Mouse (Mus musculus) G1E (cell line): ENCODE data around the gene Cnot6. TPM values are rescaled to one million over a fixed set of nuclear protein-coding genes. Genes with fewer than 3 reads are reported as not detected.

Experiments used
- ATAC-seq: 2 replicates; pipeline ENCODE4 v1.8.0; 2016; ENCODE audit warnings: mild to moderate bottlenecking; ENCODE audit not compliant: insufficient number of reproducible peaks, poor library complexity, low FRiP score, severe bottlenecking; ENCODE audit errors: extremely low read depth
- DNase-seq: peaks from one replicate; pipeline ENCODE4 v3.0.0; 2012; ENCODE audit warnings: low spot score
- H3K27me3 ChIP-seq: 2 replicates; pipeline ENCODE4 v1.6.1; 2012; ENCODE audit warnings: mild to moderate bottlenecking, low read length, inconsistent platforms; ENCODE audit not compliant: insufficient read depth
- H3K36me3 ChIP-seq: replicated peaks from 2 replicates; pipeline ENCODE3; 2012; ENCODE audit warnings: mild to moderate bottlenecking, inconsistent platforms
- H3K4me1 ChIP-seq: 2 replicates; pipeline ENCODE4 v1.6.1; 2012; ENCODE audit warnings: low read depth, low read length, inconsistent platforms, mixed read lengths; ENCODE audit not compliant: insufficient read depth
- H3K4me3 ChIP-seq: 2 replicates; pipeline ENCODE4 v1.5.1; 2012; ENCODE audit warnings: low read depth, mild to moderate bottlenecking, inconsistent platforms, low read length, moderate library complexity, mixed read lengths
- H3K9me3 ChIP-seq: replicated peaks from 2 replicates; pipeline ENCODE4 v1.6.1; 2012; ENCODE audit warnings: inconsistent platforms
- CTCF ChIP-seq: IDR thresholded peaks from 2 replicates; pipeline ENCODE4 v1.5.1; 2012; ENCODE audit warnings: low read depth, low read length, inconsistent platforms, mixed read lengths
- GATA1 ChIP-seq: IDR thresholded peaks from 2 replicates; pipeline ENCODE4 v1.6.1; 2012; ENCODE audit warnings: borderline replicate concordance, low read length, inconsistent platforms, mixed read lengths
- GATA2 ChIP-seq: IDR thresholded peaks from 2 replicates; pipeline ENCODE4 v1.6.1; 2012; ENCODE audit warnings: low read depth, low read length, inconsistent platforms, borderline replicate concordance
- POLR2AphosphoS5 ChIP-seq: IDR thresholded peaks from 2 replicates; pipeline ENCODE4 v1.6.1; 2012; ENCODE audit warnings: low read depth, low read length, inconsistent platforms; ENCODE audit not compliant: insufficient replicate concordance
- TAL1 ChIP-seq: conservative IDR thresholded peaks from 2 replicates; pipeline ENCODE4 v1.6.1; 2012; ENCODE audit warnings: low read depth, low read length, inconsistent platforms, mixed read lengths
- polyA plus RNA-seq: library from polyadenylated mRNA; stranded (reverse); fragments of >175 nt; gene quantifications from 2 replicates; pipeline ENCODE4 v1.2.3, GENCODE M21; 2012
- total RNA-seq, 2 experiments: library from RNA; stranded (forward) in 1 of 2; stranded (reverse) in 1 of 2; fragments of 200-1000 nt in 1 of 2; fragments of >200 nt in 1 of 2; fragmentation: Nextera tagmentation in 1 of 2; gene quantifications; 2 replicates each; pipeline ENCODE4 v1.2.3; 2014 to 2017

The Cnot6 gene
- total and polyA plus RNA-seq, 3 experiments, result 44.0 to 165 (median 93.8) TPM

DNA sequence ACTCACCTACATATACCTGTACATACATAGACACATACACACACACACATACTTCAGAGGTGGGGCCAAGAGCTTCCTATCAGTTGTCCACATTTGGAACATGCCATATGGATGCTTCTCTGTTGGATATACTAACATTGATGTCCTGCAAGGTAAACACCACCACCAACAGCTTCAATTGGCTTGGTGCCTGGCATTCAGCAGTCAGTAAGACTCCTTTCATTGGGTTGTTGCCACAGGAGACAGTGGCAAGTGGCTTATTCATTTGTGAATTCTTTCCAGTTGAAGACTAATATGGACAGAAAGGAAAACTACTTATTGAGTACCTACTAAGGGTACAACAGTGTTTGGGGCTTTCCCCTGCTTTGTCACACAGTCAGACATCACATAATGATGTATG lies 32.5 kb upstream of the Cnot6 start:
- no peak for DNase-seq
- no peaks in the 10 kb centered on the region for H3K36me3 ChIP-seq
- H3K27me3 ChIP-seq, result peaks cover 20% of the 10 kb centered on the region
- no peak for ATAC-seq
- no peak for TF ChIP-seq GATA1
- TF ChIP-seq POLR2AphosphoS5, result no peak
- no peak for TF ChIP-seq GATA2
- TF ChIP-seq CTCF, result no peak
- TF ChIP-seq TAL1, result no peak
- H3K9me3 ChIP-seq, result peaks cover 5% of the 10 kb centered on the region
- H3K4me3 ChIP-seq, result no peak overlapping the region
- peaks cover 22% of the 10 kb centered on the region for H3K4me1 ChIP-seq

DNA sequence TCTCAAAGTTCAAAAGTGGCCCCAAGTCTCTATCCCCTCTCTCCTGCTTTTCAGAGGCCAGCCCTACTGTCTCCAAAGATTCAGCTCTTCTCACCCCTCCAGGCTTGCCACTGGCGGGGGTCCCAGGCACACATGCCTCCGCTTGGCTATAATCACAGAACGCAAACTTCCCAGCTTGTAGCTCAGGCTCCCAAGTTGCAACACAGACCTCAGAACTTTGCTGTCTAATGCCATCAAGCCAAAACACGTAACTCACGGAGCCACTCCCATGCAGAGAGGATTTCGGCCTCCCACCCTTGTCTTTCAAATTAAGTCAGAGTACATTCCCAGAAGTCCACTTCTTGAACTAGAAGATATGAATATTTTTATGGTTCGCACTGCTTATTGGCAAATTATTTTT lies 31.1 kb upstream of the Cnot6 start:
- no peak for DNase-seq

DNA sequence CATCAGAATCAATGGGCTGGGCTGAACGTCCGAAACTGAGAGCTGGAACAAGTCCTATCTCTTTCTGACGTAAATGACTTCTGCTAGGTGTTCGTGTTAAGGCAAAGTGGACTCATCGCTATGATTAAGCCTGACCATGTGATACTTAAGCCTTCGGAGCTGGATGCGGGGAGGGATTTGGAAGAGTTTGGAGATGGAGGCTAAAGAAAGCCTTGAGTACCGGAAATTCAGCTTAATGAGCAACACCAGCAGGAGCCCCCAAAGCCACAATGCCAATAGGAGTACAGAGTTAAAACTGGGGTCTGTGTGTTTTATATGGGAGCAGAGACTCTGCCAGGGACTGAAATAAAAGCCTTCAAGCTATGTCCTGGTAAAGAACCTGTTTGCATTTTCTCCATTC lies 29.7 kb upstream of the Cnot6 start:
- peaks cover 18% of the 10 kb centered on the region for H3K27me3 ChIP-seq
- H3K4me3 ChIP-seq, result no peak overlapping the region
- no peaks in the 10 kb centered on the region for H3K9me3 ChIP-seq
- DNase-seq, result no peak
- H3K36me3 ChIP-seq, result no peaks in the 10 kb centered on the region
- peaks cover 40% of the 10 kb centered on the region for H3K4me1 ChIP-seq
- no peak for TF ChIP-seq GATA1
- TF ChIP-seq TAL1, result no peak
- TF ChIP-seq POLR2AphosphoS5, result no peak
- TF ChIP-seq CTCF, result no peak
- TF ChIP-seq GATA2, result no peak
- ATAC-seq, result no peak

More for the DNA sequence above, 31.1 kb upstream of the Cnot6 start:
- no peak overlapping the region; the same call in 1 of the 2 replicates for H3K4me3 ChIP-seq
- H3K4me1 ChIP-seq, result peaks cover 34% of the 10 kb centered on the region
- TF ChIP-seq POLR2AphosphoS5 (no peak), GATA1 (no peak), GATA2 (no peak), TAL1 (no peak), CTCF (no peak)
- ATAC-seq, result no peak
- H3K9me3 ChIP-seq, result no peaks in the 10 kb centered on the region; the same call in 1 of the 2 replicates
- peaks cover 20% of the 10 kb centered on the region for H3K27me3 ChIP-seq
- no peaks in the 10 kb centered on the region for H3K36me3 ChIP-seq

DNA sequence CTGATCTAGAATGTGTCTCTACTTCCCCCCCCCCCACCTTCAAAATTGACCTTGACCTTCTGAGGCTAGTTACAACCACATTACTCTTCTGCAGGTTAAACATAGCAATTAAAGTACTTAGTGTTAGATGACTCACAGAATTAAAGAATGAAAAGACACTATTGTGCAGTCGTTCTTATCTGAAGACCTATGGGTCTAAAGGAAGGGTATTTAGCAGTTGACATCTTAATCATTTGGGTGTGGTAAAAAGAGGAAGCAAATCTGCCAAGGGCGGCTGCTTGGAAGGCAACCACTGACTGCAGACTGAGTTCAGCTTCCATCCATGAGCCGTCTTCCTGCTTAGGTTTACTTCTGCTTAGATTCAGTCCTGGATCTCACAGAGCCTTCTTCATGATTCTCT lies 27.3 kb upstream of the Cnot6 start:
- Histone ChIP-seq H3K36me3 (no peaks in the 10 kb centered on the region), H3K9me3 (no peaks in the 10 kb centered on the region), H3K4me3 (no peak overlapping the region), H3K4me1 (peaks cover 39% of the 10 kb centered on the region), H3K27me3 (peaks cover 7% of the 10 kb centered on the region)
- no peak for TF ChIP-seq CTCF
- TF ChIP-seq POLR2AphosphoS5, result no peak
- TF ChIP-seq TAL1, result no peak
- no peak for TF ChIP-seq GATA2
- TF ChIP-seq GATA1, result no peak
- ATAC-seq (peak; percentile 85), DNase-seq (peak; percentile 62)

DNA sequence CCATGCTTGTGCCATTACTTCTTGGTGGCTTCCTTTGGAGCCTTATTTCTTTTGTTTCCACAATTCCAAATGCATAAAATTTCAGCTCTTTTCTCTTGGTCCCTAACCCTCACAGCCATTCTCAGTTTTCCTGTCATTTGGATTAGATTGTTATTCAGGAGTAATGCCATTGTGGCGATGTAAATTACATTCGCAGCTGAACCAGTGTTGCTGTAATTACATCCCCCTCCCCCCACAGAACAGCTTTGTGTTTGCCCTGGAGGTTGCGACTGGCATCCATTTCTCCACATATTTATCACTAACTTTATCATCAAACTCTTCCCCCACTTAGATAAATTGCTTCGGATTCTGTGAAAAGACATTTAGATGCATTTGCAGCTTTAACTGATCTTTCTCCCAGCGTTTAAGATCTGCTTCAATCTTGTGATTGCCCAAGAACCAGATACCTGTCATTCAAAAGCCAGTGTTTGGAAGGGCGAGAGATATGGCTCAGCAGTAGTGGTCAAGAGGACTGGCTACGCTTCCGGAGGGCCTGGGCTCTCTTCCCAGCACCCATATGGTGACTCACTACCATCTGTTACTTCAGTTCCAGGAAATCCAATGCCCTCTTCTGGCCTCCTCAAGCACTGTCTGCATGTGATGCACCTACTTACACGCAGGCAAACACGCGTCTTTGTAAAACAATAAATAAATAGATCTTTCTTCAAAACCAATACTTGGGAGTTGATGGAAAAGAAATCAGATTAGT lies 26.3 kb upstream of the Cnot6 start:
- Histone ChIP-seq H3K36me3 (no peaks in the 10 kb centered on the region), H3K27me3 (peaks cover 6% of the 10 kb centered on the region; the same call in 1 of the 2 replicates), H3K9me3 (no peaks in the 10 kb centered on the region), H3K4me1 (peaks cover 41% of the 10 kb centered on the region), H3K4me3 (no peak overlapping the region)
- DNase-seq, result no peak
- ATAC-seq, result no peak
- TF ChIP-seq GATA1 (no peak), CTCF (no peak), POLR2AphosphoS5 (no peak), TAL1 (no peak), GATA2 (no peak)

DNA sequence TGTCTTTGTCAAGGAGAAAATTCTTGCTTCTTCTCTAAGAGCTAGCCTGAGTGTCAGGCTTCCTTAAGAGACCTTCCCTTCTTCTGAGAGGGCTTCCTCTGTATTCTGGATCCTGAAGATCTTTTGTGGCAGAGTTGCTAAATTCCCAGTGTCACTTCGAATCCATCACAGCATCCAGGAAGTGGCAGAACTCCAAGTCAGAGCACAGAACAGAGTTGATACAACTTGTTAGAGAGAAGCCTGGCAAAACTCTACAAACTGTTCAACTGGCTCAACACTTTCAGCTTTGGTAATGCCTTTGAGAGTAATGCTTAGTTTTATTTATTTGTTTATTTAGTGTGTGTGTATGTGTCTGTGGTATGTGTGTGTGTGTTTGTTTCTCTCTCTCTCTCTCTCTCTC lies 25.1 kb upstream of the Cnot6 start:
- 0 out of 2 replicates have a peak, but pooled peaks cover 2% of the 10 kb centered on the region for H3K27me3 ChIP-seq
- H3K36me3 ChIP-seq, result no peaks in the 10 kb centered on the region
- ATAC-seq, result no peak
- H3K4me1 ChIP-seq, result peaks cover 42% of the 10 kb centered on the region
- DNase-seq, result no peak
- TF ChIP-seq GATA2 (no peak), POLR2AphosphoS5 (no peak), GATA1 (no peak), CTCF (no peak), TAL1 (no peak)
- H3K4me3 ChIP-seq, result no peak overlapping the region
- H3K9me3 ChIP-seq, result no peaks in the 10 kb centered on the region
